Mouse (Mus musculus): ENCODE results near the gene Pigh. TPM values are rescaled to one million over a fixed set of nuclear protein-coding genes. Genes with fewer than 3 reads are reported as not detected.
A peak's percentile ranks its signal among the peaks of the same experiment; 100 is the strongest.

Pigh gene
- polyA plus RNA-seq, 1 experiment from 2014 or later = 14.8 TPM

DNA sequence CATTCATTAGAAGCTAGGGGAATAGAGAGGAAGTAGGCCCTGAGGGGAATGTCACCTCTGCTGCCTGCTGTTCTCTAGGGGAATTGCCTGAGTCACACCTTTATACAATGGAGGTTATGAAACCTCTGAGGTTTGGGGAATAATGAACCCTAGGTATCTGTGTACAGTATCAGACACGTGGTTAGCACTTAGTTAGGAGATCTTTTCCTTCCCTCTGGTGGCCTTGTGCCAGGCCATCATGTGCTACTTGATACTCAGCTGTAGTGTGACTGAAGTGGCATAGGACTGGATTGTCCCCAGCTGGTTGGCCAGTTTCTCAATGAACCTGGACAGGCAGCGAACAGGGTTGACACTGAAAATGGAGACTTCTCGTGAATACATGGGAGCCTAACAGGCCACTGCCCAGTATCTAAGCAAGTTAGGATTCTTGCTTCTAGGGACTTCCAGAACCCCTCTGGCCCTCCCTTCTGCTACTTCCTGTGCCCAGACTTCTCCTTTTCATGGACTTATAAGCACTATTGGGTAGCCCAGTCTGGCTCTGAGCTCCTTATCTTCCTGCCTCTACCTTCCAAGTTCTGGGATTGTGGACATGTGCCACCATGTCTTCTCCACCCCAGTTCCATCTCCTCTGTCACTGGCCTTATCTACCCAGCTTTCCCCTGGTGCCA is 38.8 kb downstream of the Pigh start:
- no peaks in the 10 kb centered on the region for H3K9me3 ChIP-seq (ENCODE audit: control insufficient read depth, low read length)
- H3K36me3 ChIP-seq (ENCODE audit: control insufficient read depth, insufficient read depth, low read length) = peaks cover 16% of the 10 kb centered on the region; the same call in 1 of the 2 replicates
- H3K27me3 ChIP-seq (ENCODE audit: control insufficient read depth, insufficient read depth, low read length) = peaks cover 9% of the 10 kb centered on the region; the same call in 1 of the 2 replicates
- no peak overlapping the region for H3K9ac ChIP-seq (ENCODE audit: low read length)
- no peak for ATAC-seq (ENCODE audit: insufficient number of reproducible peaks, insufficient read depth, low FRiP score, low read depth)
- WGBS = 57% methylated on average over 3 of the region's 3 CpGs
- H3K27ac ChIP-seq (replicated peaks in 1 of 2; ENCODE audit: control insufficient read depth in 1 of 2, insufficient read depth in 1 of 2, low read depth in 2 of 2, low read length in 2 of 2) = no peak overlapping the region
- H3K4me3 ChIP-seq (ENCODE audit: control insufficient read depth in 1 of 2, insufficient read depth in 1 of 2, low read depth in 1 of 2, low read length in 2 of 2) = no peak overlapping the region
- peaks cover 34 to 64% of the 10 kb centered on the region in 2 experiments for H3K4me1 ChIP-seq (ENCODE audit: control insufficient read depth in 2 of 2, insufficient read depth in 2 of 2, low read length in 2 of 2)
- H3K4me2 ChIP-seq (ENCODE audit: low read length) = no peak overlapping the region

DNA sequence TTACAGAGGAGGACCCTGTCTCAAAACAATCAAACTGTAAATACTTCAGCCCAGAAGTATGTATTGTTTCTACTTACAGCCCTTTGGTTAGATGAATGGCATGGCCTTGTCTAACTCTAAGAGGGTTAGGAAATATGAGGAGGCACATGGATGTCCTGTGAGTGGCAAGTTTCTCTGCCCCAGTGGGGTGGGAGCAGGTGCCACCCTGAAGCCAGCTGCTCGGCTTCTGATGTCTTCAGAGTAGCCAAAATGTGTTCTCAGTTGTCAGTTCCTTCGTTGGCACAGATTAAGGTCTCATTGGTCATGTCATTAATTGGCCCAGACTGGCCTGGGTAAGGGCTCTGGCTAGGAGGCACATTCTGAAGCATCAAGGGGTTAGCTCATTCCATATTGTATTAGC is 39.6 kb downstream of the Pigh start:
- 79% methylated on average over 2 of the region's 2 CpGs for WGBS
- Histone ChIP-seq H3K36me3 (ENCODE audit: control insufficient read depth, insufficient read depth, low read length) (peaks cover 15% of the 10 kb centered on the region; the same call in 1 of the 2 replicates), H3K9me3 (ENCODE audit: control insufficient read depth, low read length) (no peaks in the 10 kb centered on the region), H3K4me1 (ENCODE audit: control insufficient read depth in 2 of 2, insufficient read depth in 2 of 2, low read length in 2 of 2) (peaks cover 33 to 62% of the 10 kb centered on the region in 2 experiments), H3K9ac (ENCODE audit: low read length) (no peak overlapping the region), H3K27me3 (ENCODE audit: control insufficient read depth, insufficient read depth, low read length) (peaks cover 9% of the 10 kb centered on the region; the same call in 1 of the 2 replicates), H3K27ac (replicated peaks in 1 of 2; ENCODE audit: control insufficient read depth in 1 of 2, insufficient read depth in 1 of 2, low read depth in 2 of 2, low read length in 2 of 2) (no peak overlapping the region), H3K4me3 (ENCODE audit: control insufficient read depth in 1 of 2, insufficient read depth in 1 of 2, low read depth in 1 of 2, low read length in 2 of 2) (no peak overlapping the region), H3K4me2 (ENCODE audit: low read length) (no peak overlapping the region)
- ATAC-seq (ENCODE audit: insufficient number of reproducible peaks, insufficient read depth, low FRiP score, low read depth) = no peak

DNA sequence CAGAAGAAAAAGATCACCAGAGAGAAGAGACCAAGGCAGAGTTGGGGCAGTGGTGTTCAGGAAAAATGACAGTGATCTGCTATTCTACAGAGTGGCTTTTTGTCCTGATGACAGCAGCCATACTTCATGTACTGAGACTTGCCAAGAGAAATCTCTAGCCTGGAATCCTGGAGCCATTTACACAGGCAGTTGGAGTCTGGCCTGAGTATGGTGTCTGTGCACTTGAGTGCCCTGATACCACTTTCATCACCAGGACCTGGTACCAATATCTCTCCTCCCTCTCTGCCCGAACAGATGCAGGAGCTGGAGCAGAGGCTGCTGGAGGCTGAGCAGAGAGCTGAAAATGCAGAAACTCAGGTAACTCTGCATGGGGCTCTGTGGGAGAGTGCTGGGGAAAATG is 40.6 kb downstream of the Pigh start:
- Histone ChIP-seq H3K27me3 (ENCODE audit: control insufficient read depth, insufficient read depth, low read length) (peaks cover 9% of the 10 kb centered on the region; the same call in 1 of the 2 replicates), H3K36me3 (ENCODE audit: control insufficient read depth, insufficient read depth, low read length) (0 out of 2 replicates have a peak, but pooled peaks cover 8% of the 10 kb centered on the region), H3K9me3 (ENCODE audit: control insufficient read depth, low read length) (no peaks in the 10 kb centered on the region), H3K9ac (ENCODE audit: low read length) (no peak overlapping the region), H3K4me2 (ENCODE audit: low read length) (no peak overlapping the region), H3K27ac (replicated peaks in 1 of 2; ENCODE audit: control insufficient read depth in 1 of 2, insufficient read depth in 1 of 2, low read depth in 2 of 2, low read length in 2 of 2) (peak overlapping the region in 1 of 2 experiments; percentile 6; a peak in 2 of 4 replicates), H3K4me3 (ENCODE audit: control insufficient read depth in 1 of 2, insufficient read depth in 1 of 2, low read depth in 1 of 2, low read length in 2 of 2) (no peak overlapping the region), H3K4me1 (ENCODE audit: control insufficient read depth in 2 of 2, insufficient read depth in 2 of 2, low read length in 2 of 2) (peaks cover 34 to 61% of the 10 kb centered on the region in 2 experiments)
- WGBS = 24% methylated on average over 1 of the region's 1 CpGs
- peak; percentile 58 for ATAC-seq (ENCODE audit: insufficient number of reproducible peaks, insufficient read depth, low FRiP score, low read depth)

DNA sequence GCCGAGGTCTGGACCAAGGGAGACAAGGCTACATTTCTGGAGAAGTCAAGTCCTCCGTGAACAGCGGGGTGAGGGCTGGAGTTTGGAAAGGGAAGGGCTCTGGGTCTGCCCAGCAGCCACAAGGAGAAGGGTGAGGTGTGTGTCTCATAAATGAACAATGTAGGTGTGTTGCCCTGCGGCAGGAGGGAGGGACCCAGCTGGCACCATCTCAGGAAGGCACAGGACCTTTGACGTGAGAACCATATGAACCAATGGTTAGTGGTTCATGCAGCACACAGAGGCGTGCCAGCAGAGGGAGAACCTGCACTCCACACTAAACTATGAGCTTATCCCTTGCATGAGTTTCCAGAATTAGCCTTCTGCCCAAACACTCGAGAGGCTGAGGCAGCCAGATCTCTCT is 42.2 kb downstream of the Pigh start:
- no peak overlapping the region for H3K4me2 ChIP-seq (ENCODE audit: low read length)
- 82% methylated on average over 7 of the region's 7 CpGs for WGBS
- ATAC-seq (ENCODE audit: insufficient number of reproducible peaks, insufficient read depth, low FRiP score, low read depth) = no peak
- peaks cover 15% of the 10 kb centered on the region for H3K27me3 ChIP-seq (ENCODE audit: control insufficient read depth, insufficient read depth, low read length)
- no peak overlapping the region for H3K9ac ChIP-seq (ENCODE audit: low read length)
- 0 out of 2 replicates have a peak, but pooled peaks cover 6% of the 10 kb centered on the region for H3K36me3 ChIP-seq (ENCODE audit: control insufficient read depth, insufficient read depth, low read length)
- no peak overlapping the region for H3K4me3 ChIP-seq (ENCODE audit: control insufficient read depth in 1 of 2, insufficient read depth in 1 of 2, low read depth in 1 of 2, low read length in 2 of 2)
- peaks cover 28 to 50% of the 10 kb centered on the region in 2 experiments for H3K4me1 ChIP-seq (ENCODE audit: control insufficient read depth in 2 of 2, insufficient read depth in 2 of 2, low read length in 2 of 2)
- no peak overlapping the region for H3K27ac ChIP-seq (replicated peaks in 1 of 2; ENCODE audit: control insufficient read depth in 1 of 2, insufficient read depth in 1 of 2, low read depth in 2 of 2, low read length in 2 of 2)
- H3K9me3 ChIP-seq (ENCODE audit: control insufficient read depth, low read length) = no peaks in the 10 kb centered on the region

DNA sequence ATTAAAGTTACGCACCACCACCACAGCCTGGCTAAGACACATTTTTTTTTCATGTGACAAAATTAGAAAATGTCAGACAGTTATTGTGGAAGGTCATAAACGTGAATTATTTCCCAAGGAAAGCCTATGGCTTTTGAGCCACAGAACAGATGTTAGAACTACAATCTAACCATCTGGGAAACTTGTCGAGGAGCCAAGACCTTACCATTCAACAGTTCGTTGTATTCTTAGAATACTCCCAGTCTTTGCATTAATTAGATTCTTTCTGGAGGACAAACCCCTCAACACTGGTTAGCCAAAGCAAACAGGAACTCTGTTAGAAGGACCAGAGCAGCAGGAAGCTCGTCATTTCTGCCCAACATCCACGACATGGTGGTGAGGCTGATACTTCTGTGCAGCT is 43.3 kb downstream of the Pigh start:
- 65% methylated on average over 6 of the region's 6 CpGs for WGBS
- H3K4me3 ChIP-seq (ENCODE audit: control insufficient read depth in 1 of 2, insufficient read depth in 1 of 2, low read depth in 1 of 2, low read length in 2 of 2) = no peak overlapping the region

DNA sequence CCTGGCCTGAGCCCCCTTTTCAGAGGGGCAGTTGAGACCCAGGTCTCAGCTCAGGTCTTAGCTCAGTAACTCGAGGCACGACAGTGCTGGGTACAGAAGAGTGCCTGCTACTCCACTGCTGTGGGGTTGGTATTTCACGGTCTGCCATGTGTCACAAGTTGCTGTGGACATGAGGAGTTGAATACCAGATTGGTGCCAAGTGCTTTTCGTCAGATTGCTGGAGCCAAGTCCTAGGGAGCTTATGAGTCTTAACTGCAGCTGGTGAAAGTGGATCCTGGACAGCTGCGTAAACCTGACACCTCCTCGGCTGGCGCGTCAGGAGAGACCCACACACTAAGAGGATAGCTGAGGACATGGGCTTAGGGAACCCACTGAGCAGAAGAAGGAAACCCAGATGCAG is 44.8 kb downstream of the Pigh start:
- H3K4me2 ChIP-seq (ENCODE audit: low read length) = no peak overlapping the region
- peaks cover 7% of the 10 kb centered on the region for H3K36me3 ChIP-seq (ENCODE audit: control insufficient read depth, insufficient read depth, low read length)
- peak; percentile 83 for ATAC-seq (ENCODE audit: insufficient number of reproducible peaks, insufficient read depth, low FRiP score, low read depth)
- peaks cover 22% of the 10 kb centered on the region for H3K27me3 ChIP-seq (ENCODE audit: control insufficient read depth, insufficient read depth, low read length)
- H3K9me3 ChIP-seq (ENCODE audit: control insufficient read depth, low read length) = no peaks in the 10 kb centered on the region
- no peak overlapping the region for H3K4me3 ChIP-seq (ENCODE audit: control insufficient read depth in 1 of 2, insufficient read depth in 1 of 2, low read depth in 1 of 2, low read length in 2 of 2)
- 0 out of 4 replicates have a peak overlapping the region, but pooled peaks of 1 of the 2 experiments have one; percentile 24 for H3K27ac ChIP-seq (replicated peaks in 1 of 2; ENCODE audit: control insufficient read depth in 1 of 2, insufficient read depth in 1 of 2, low read depth in 2 of 2, low read length in 2 of 2)
- WGBS = 27% methylated on average over 8 of the region's 8 CpGs
- no peak overlapping the region for H3K9ac ChIP-seq (ENCODE audit: low read length)
- H3K4me1 ChIP-seq (ENCODE audit: control insufficient read depth in 2 of 2, insufficient read depth in 2 of 2, low read length in 2 of 2) = peaks cover 18 to 27% of the 10 kb centered on the region in 2 experiments

More for the DNA sequence above, 43.3 kb downstream of the Pigh start:
- H3K27ac ChIP-seq (replicated peaks in 1 of 2; ENCODE audit: control insufficient read depth in 1 of 2, insufficient read depth in 1 of 2, low read depth in 2 of 2, low read length in 2 of 2) = no peak overlapping the region
- no peak overlapping the region for H3K4me2 ChIP-seq (ENCODE audit: low read length)
- no peaks in the 10 kb centered on the region for H3K9me3 ChIP-seq (ENCODE audit: control insufficient read depth, low read length)
- ATAC-seq (ENCODE audit: insufficient number of reproducible peaks, insufficient read depth, low FRiP score, low read depth) = no peak
- peaks cover 22% of the 10 kb centered on the region for H3K27me3 ChIP-seq (ENCODE audit: control insufficient read depth, insufficient read depth, low read length)
- peaks cover 26 to 39% of the 10 kb centered on the region in 2 experiments for H3K4me1 ChIP-seq (ENCODE audit: control insufficient read depth in 2 of 2, insufficient read depth in 2 of 2, low read length in 2 of 2)
- H3K36me3 ChIP-seq (ENCODE audit: control insufficient read depth, insufficient read depth, low read length) = peaks cover 6% of the 10 kb centered on the region; the same call in 1 of the 2 replicates
- no peak overlapping the region for H3K9ac ChIP-seq (ENCODE audit: low read length)

DNA sequence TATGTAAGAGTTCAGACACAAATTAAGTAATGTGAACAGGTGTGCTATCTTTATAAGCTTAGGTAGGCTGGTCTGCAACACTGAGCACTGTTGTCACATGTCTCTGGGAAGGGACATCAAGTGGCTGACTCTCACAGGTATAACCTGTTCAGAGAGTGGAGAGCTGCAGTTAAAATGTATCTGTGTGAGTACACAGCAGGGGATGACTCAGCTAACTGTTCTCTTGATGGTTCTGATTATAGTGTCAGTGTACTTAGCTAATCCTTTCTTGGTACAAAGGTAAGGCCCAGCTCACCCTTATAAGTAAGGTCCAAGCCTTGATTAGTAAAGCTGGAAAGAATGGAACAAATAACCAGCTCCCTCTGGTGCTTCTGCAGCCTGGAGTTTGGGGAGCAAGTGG is 48.0 kb downstream of the Pigh start:
- H3K4me2 ChIP-seq (ENCODE audit: low read length) = no peak overlapping the region
- no peak overlapping the region for H3K27ac ChIP-seq (replicated peaks in 1 of 2; ENCODE audit: control insufficient read depth in 1 of 2, insufficient read depth in 1 of 2, low read depth in 2 of 2, low read length in 2 of 2)
- no peak overlapping the region for H3K4me3 ChIP-seq (ENCODE audit: control insufficient read depth in 1 of 2, insufficient read depth in 1 of 2, low read depth in 1 of 2, low read length in 2 of 2)
- H3K36me3 ChIP-seq (ENCODE audit: control insufficient read depth, insufficient read depth, low read length) = peaks cover 7% of the 10 kb centered on the region
- no peak overlapping the region for H3K9ac ChIP-seq (ENCODE audit: low read length)
- ATAC-seq (ENCODE audit: insufficient number of reproducible peaks, insufficient read depth, low FRiP score, low read depth) = no peak
- H3K27me3 ChIP-seq (ENCODE audit: control insufficient read depth, insufficient read depth, low read length) = peaks cover 19% of the 10 kb centered on the region; the same call in 1 of the 2 replicates
- no peaks in the 10 kb centered on the region for H3K9me3 ChIP-seq (ENCODE audit: control insufficient read depth, low read length)
- H3K4me1 ChIP-seq (ENCODE audit: control insufficient read depth in 2 of 2, insufficient read depth in 2 of 2, low read length in 2 of 2) = peaks cover 8 to 13% of the 10 kb centered on the region in 2 experiments

Measured in heart, embryonic 14.5 days (tissue).